Mouse (Mus musculus): Measurements from ENCODE around the gene Cdc20b. TPM values are rescaled to one million over a fixed set of nuclear protein-coding genes. Genes with fewer than 3 reads are reported as not detected.

The Cdc20b gene
- not detected in 2 replicates for polyA plus RNA-seq (2014; fragmentation: Nextera tagmentation; extraction: Ambion mirVana)

- H3K27ac ChIP-seq (ENCODE audit: low read depth, low read length) = no peak within 1 kb of the TSS
- peaks cover 3% of the 10 kb centered on the region; the same call in 1 of the 2 replicates for H3K4me1 ChIP-seq (replicated peaks; ENCODE audit: control insufficient read depth, insufficient read depth, low read length)
- ATAC-seq (replicated peaks; ENCODE audit: low FRiP score) (peak; percentile 54), DNase-seq (ENCODE audit: low spot score) (peak; percentile 56)
- H3K4me3 ChIP-seq (ENCODE audit: low read depth, low read length) = peak within 1 kb of the TSS; percentile 61
- H3K36me3 ChIP-seq (ENCODE audit: control insufficient read depth, insufficient read depth, low read length) = no peaks in the 10 kb centered on the region
- peaks cover 58% of the 10 kb centered on the region for H3K27me3 ChIP-seq (replicated peaks; ENCODE audit: control insufficient read depth, insufficient read depth, low read length)
- WGBS = under 1% methylated on average over 46 of the region's 46 CpGs
- no peaks in the 10 kb centered on the region for H3K9me3 ChIP-seq (ENCODE audit: control insufficient read depth, low read length)
- H3K4me2 ChIP-seq = peak within 1 kb of the TSS; percentile 97
- 0 out of 2 replicates have a peak within 1 kb of the TSS, but pooled peaks have one; percentile 41 for H3K9ac ChIP-seq (ENCODE audit: low read depth, low read length)
Measured at GRCm38 (mm10) chr13:113034950-113035421, at the start of gene Cdc20b. Cdc20b (plus strand) TSS chr13:113035111.

- WGBS = 11% methylated on average over 18 of the region's 18 CpGs
- H3K27me3 ChIP-seq (replicated peaks; ENCODE audit: control insufficient read depth, insufficient read depth, low read length) = peaks cover 67% of the 10 kb centered on the region
- H3K9me3 ChIP-seq (ENCODE audit: control insufficient read depth, low read length) = no peaks in the 10 kb centered on the region
- DNase-seq (ENCODE audit: low spot score) (no peak), ATAC-seq (replicated peaks; ENCODE audit: low FRiP score) (no peak)
- peaks cover 14% of the 10 kb centered on the region for H3K4me1 ChIP-seq (replicated peaks; ENCODE audit: control insufficient read depth, insufficient read depth, low read length)
- H3K9ac ChIP-seq (ENCODE audit: low read depth, low read length) = no peak overlapping the region
- no peaks in the 10 kb centered on the region for H3K36me3 ChIP-seq (ENCODE audit: control insufficient read depth, insufficient read depth, low read length)
- no peak overlapping the region for H3K4me3 ChIP-seq (ENCODE audit: low read depth, low read length)
- no peak overlapping the region for H3K4me2 ChIP-seq
- no peak overlapping the region for H3K27ac ChIP-seq (ENCODE audit: low read depth, low read length)
Measured at GRCm38 (mm10) chr13:112985605-112986450, 49.1 kb upstream of the Cdc20b start.

GRCm38 (mm10) chr13:112986451-112986950, 48.4 kb upstream of the Cdc20b start:
- WGBS = 3% methylated on average over 17 of the region's 17 CpGs
- ATAC-seq (replicated peaks; ENCODE audit: low FRiP score) (no peak), DNase-seq (ENCODE audit: low spot score) (no peak)
- Histone ChIP-seq H3K9me3 (ENCODE audit: control insufficient read depth, low read length) (no peaks in the 10 kb centered on the region), H3K4me1 (replicated peaks; ENCODE audit: control insufficient read depth, insufficient read depth, low read length) (peaks cover 14% of the 10 kb centered on the region), H3K27ac (ENCODE audit: low read depth, low read length) (no peak overlapping the region), H3K4me2 (peak overlapping the region; percentile 96), H3K4me3 (ENCODE audit: low read depth, low read length) (no peak overlapping the region), H3K9ac (ENCODE audit: low read depth, low read length) (no peak overlapping the region), H3K27me3 (replicated peaks; ENCODE audit: control insufficient read depth, insufficient read depth, low read length) (peaks cover 70% of the 10 kb centered on the region), H3K36me3 (ENCODE audit: control insufficient read depth, insufficient read depth, low read length) (no peaks in the 10 kb centered on the region)

GRCm38 (mm10) chr13:112987532-112987943, 47.4 kb upstream of the Cdc20b start, which contains the start of gene Ccno:
Ccno (plus strand) TSS chr13:112987802.
- DNase-seq (ENCODE audit: low spot score) (peak; percentile 86), ATAC-seq (replicated peaks; ENCODE audit: low FRiP score) (peak; percentile 86)
- Histone ChIP-seq H3K27me3 (replicated peaks; ENCODE audit: control insufficient read depth, insufficient read depth, low read length) (peaks cover 77% of the 10 kb centered on the region), H3K4me3 (ENCODE audit: low read depth, low read length) (peak within 1 kb of the TSS; percentile 53), H3K4me2 (peak within 1 kb of the TSS; percentile 96), H3K9ac (ENCODE audit: low read depth, low read length) (no peak within 1 kb of the TSS), H3K4me1 (replicated peaks; ENCODE audit: control insufficient read depth, insufficient read depth, low read length) (peaks cover 14% of the 10 kb centered on the region), H3K27ac (ENCODE audit: low read depth, low read length) (no peak within 1 kb of the TSS), H3K9me3 (ENCODE audit: control insufficient read depth, low read length) (no peaks in the 10 kb centered on the region), H3K36me3 (ENCODE audit: control insufficient read depth, insufficient read depth, low read length) (no peaks in the 10 kb centered on the region)
- under 1% methylated on average over 47 of the region's 47 CpGs for WGBS

GRCm38 (mm10) chr13:112987991-112988390, 46.9 kb upstream of the Cdc20b start:
- H3K9ac ChIP-seq (ENCODE audit: low read depth, low read length) = no peak overlapping the region
- H3K27me3 ChIP-seq (replicated peaks; ENCODE audit: control insufficient read depth, insufficient read depth, low read length) = peaks cover 81% of the 10 kb centered on the region
- peak overlapping the region; percentile 96 for H3K4me2 ChIP-seq
- no peaks in the 10 kb centered on the region for H3K9me3 ChIP-seq (ENCODE audit: control insufficient read depth, low read length)
- peak; percentile 47 for DNase-seq (ENCODE audit: low spot score)
- no peak overlapping the region for H3K27ac ChIP-seq (ENCODE audit: low read depth, low read length)
- 0 out of 2 replicates have a peak, but pooled peaks have one; percentile 7 for ATAC-seq (replicated peaks; ENCODE audit: low FRiP score)
- under 1% methylated on average over 39 of the region's 39 CpGs for WGBS
- H3K4me3 ChIP-seq (ENCODE audit: low read depth, low read length) = peak overlapping the region; percentile 53
- peaks cover 14% of the 10 kb centered on the region for H3K4me1 ChIP-seq (replicated peaks; ENCODE audit: control insufficient read depth, insufficient read depth, low read length)
- H3K36me3 ChIP-seq (ENCODE audit: control insufficient read depth, insufficient read depth, low read length) = no peaks in the 10 kb centered on the region

GRCm38 (mm10) chr13:112988866-112989265, 46.0 kb upstream of the Cdc20b start:
- Histone ChIP-seq H3K9me3 (ENCODE audit: control insufficient read depth, low read length) (no peaks in the 10 kb centered on the region), H3K4me2 (peak overlapping the region; percentile 96), H3K36me3 (ENCODE audit: control insufficient read depth, insufficient read depth, low read length) (no peaks in the 10 kb centered on the region), H3K9ac (ENCODE audit: low read depth, low read length) (no peak overlapping the region), H3K4me1 (replicated peaks; ENCODE audit: control insufficient read depth, insufficient read depth, low read length) (peaks cover 18% of the 10 kb centered on the region), H3K27me3 (replicated peaks; ENCODE audit: control insufficient read depth, insufficient read depth, low read length) (peaks cover 90% of the 10 kb centered on the region), H3K27ac (ENCODE audit: low read depth, low read length) (no peak overlapping the region), H3K4me3 (ENCODE audit: low read depth, low read length) (0 out of 2 replicates have a peak overlapping the region, but pooled peaks have one; percentile 53)
- DNase-seq (ENCODE audit: low spot score) (peak; percentile 48), ATAC-seq (replicated peaks; ENCODE audit: low FRiP score) (no peak)
- under 1% methylated on average over 19 of the region's 19 CpGs for WGBS

- peaks cover 20% of the 10 kb centered on the region for H3K4me1 ChIP-seq (replicated peaks; ENCODE audit: control insufficient read depth, insufficient read depth, low read length)
- no peaks in the 10 kb centered on the region for H3K36me3 ChIP-seq (ENCODE audit: control insufficient read depth, insufficient read depth, low read length)
- DNase-seq (ENCODE audit: low spot score) (no peak), ATAC-seq (replicated peaks; ENCODE audit: low FRiP score) (no peak)
- H3K27me3 ChIP-seq (replicated peaks; ENCODE audit: control insufficient read depth, insufficient read depth, low read length) = peaks cover 91% of the 10 kb centered on the region
- H3K4me3 ChIP-seq (ENCODE audit: low read depth, low read length) = no peak overlapping the region
- no peak overlapping the region for H3K4me2 ChIP-seq
- 1% methylated on average over 23 of the region's 23 CpGs for WGBS
- H3K9ac ChIP-seq (ENCODE audit: low read depth, low read length) = no peak overlapping the region
- H3K27ac ChIP-seq (ENCODE audit: low read depth, low read length) = no peak overlapping the region
- H3K9me3 ChIP-seq (ENCODE audit: control insufficient read depth, low read length) = no peaks in the 10 kb centered on the region
Measured at GRCm38 (mm10) chr13:112989541-112989940, 45.4 kb upstream of the Cdc20b start.

GRCm38 (mm10) chr13:112990346-112990745, 44.6 kb upstream of the Cdc20b start:
- H3K4me2 ChIP-seq = no peak overlapping the region
- peaks cover 20% of the 10 kb centered on the region for H3K4me1 ChIP-seq (replicated peaks; ENCODE audit: control insufficient read depth, insufficient read depth, low read length)
- no peak overlapping the region for H3K4me3 ChIP-seq (ENCODE audit: low read depth, low read length)
- DNase-seq (ENCODE audit: low spot score) = no peak
- ATAC-seq (replicated peaks; ENCODE audit: low FRiP score) = no peak
- no peaks in the 10 kb centered on the region for H3K9me3 ChIP-seq (ENCODE audit: control insufficient read depth, low read length)
- WGBS = 23% methylated on average over 4 of the region's 4 CpGs
- H3K27me3 ChIP-seq (replicated peaks; ENCODE audit: control insufficient read depth, insufficient read depth, low read length) = peaks cover 95% of the 10 kb centered on the region
- H3K36me3 ChIP-seq (ENCODE audit: control insufficient read depth, insufficient read depth, low read length) = no peaks in the 10 kb centered on the region
- H3K9ac ChIP-seq (ENCODE audit: low read depth, low read length) = no peak overlapping the region
- H3K27ac ChIP-seq (ENCODE audit: low read depth, low read length) = no peak overlapping the region

Data from liver, embryonic 11.5 days (tissue).